Mouse (Mus musculus) small intestine, adult 2 months (tissue): ENCODE data around the gene Becn1.

Source experiments
- CTCF ChIP-seq: fragments of 200-500 bp; IDR thresholded peaks from 2 replicates; pipeline ENCODE4 v1.5.1; 2012; ENCODE audit warnings: low read depth, mild to moderate bottlenecking, control low read depth, inconsistent platforms, low read length, moderate library complexity, mixed read lengths; ENCODE audit not compliant: insufficient replicate concordance, insufficient read length; ENCODE audit errors: extremely low read depth
- POLR2A ChIP-seq: fragments of 200-500 bp; IDR thresholded peaks from 2 replicates; pipeline ENCODE4 v1.6.1; 2012; ENCODE audit warnings: low read depth, mild to moderate bottlenecking, control low read depth, inconsistent platforms, low read length, moderate library complexity

- TF ChIP-seq CTCF, result no peak
- no peak for TF ChIP-seq POLR2A
These were observed 56.0 kb downstream of the Becn1 start, which contains the start of gene Ramp2 for GRCm38 (mm10) chr11:101245855-101246701.
